17 mouse cellular contexts compared by ENCODE assay signal in the genomic region with DNA sequence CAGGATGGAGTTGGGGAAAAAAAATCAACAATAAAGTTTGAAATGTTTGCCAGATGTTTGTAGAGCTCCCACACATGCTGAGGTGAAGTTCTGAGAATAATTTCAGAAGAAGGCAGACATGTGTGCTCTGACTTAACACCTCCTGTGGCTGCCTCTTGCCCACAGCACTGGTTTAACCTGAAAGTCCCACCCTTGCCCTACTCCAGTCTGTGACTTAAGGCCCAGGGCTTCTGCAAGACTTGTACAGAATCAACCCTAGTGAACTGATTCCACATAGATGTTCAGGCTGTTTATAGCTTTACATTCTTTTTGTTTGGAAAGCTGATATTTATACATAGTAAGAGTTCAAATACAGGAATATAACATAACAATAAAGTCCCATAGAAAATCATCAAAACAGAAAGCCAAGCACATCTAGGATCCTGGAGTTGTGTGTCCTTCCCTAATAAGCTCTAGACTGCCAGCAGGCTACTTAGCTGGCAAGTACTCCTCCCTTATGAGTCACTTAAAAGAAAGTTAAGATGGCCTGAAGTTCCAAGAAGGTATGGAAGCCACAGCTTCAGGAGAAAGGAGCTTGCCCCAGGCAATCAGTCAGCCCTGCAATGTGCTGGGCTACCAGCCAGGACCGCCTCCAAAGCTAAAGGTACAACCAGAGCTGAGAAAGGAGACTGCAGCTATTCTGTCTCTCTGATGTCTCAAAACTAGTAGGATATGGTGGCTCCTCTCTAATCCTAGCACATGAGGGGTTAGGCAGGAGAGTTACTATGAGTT. TPM values are rescaled to one million over a fixed set of nuclear protein-coding genes. Genes with fewer than 3 reads are reported as not detected.
DNase-seq lines count a peak whose midpoint lies in the region; TF ChIP-seq lines count a peak whose summit lies in the region.
"Had no signal": no experiment of that assay in that cellular context is flagged by ENCODE, and none has a peak within 500 bp of the region (broad histone marks: within the 10 kb centered on the region; RNA-seq: fewer than 3 reads in every experiment).

No protein-coding gene starts in this region.

- no peak overlapping the region for H3K4me3 ChIP-seq in gastrocnemius, adult 2 months
- H3K4me3 ChIP-seq: forebrain, embryonic 15.5 days; intestine, embryonic 15.5 days; liver, embryonic 12.5 days; midbrain, embryonic 15.5 days had no signal

- peak; percentile 28 for DNase-seq in gastrocnemius, adult 2 months
- no peak for DNase-seq in gastrocnemius, postnatal 36 days
- DNase-seq in ovary, postnatal 36 days (ENCODE audit: low spot score) = peak; percentile 13
- DNase-seq in ovary, postnatal 14 days (ENCODE audit: low spot score) = no peak
- DNase-seq in brain, adult 2 months (ENCODE audit: low read depth, low spot score) = peak; percentile 23
- DNase-seq in kidney, postnatal 36 days = peak; percentile 60 to 81
- DNase-seq in heart, adult 11 months = no peak
- no peak for DNase-seq in frontal cortex, postnatal 36 days (ENCODE audit: low spot score in 2 of 2)
- DNase-seq: adrenal gland, adult 8-10 months; cerebellum, postnatal 14 days; thymus, adult 2 months had no signal

- TF ChIP-seq CTCF in gastrocnemius, adult 2 months (IDR thresholded peaks at IDR 0.05) = no peak

- no peak overlapping the region for H3K27ac ChIP-seq in gastrocnemius, adult 2 months
- H3K27ac ChIP-seq: forebrain, embryonic 15.5 days; hindbrain, embryonic 14.5 days; intestine, embryonic 15.5 days; liver, embryonic 12.5 days; midbrain, embryonic 15.5 days had no signal

- intact Hi-C loops in gastrocnemius, adult 2 months (cut with DNase I) = no loop called here
- intact Hi-C loops in gastrocnemius, postnatal 36 days (cut with DNase I) = no loop called here

RNA-seq across cellular contexts. Expression of a gene that starts 24.4 kb away (rescaled TPM):
- 10 to 100 TPM in 1 of 2 experiments, 1 to 10 TPM in 1; 9.6 to 14.9 TPM for total RNA-seq in gastrocnemius, adult 2 months (2021)
- total RNA-seq in gastrocnemius, postnatal 36 days (2021) = 10 to 100 TPM in 1 of 2 experiments, 1 to 10 TPM in 1; 9.6 to 10.8 TPM

RNA-seq across cellular contexts. Expression of a gene that starts 24.6 kb away (rescaled TPM):
- total RNA-seq in gastrocnemius, adult 2 months (2021) = 1 to 10 TPM; 4.9 to 5.3 TPM
- total RNA-seq in gastrocnemius, postnatal 36 days (2021) = 1 to 10 TPM; 3.9 to 7.0 TPM
- total RNA-seq: megakaryocyte, adult 5-6 weeks had no signal

Comparison
In these comparisons a context has a peak if more than half of its experiments do, and no peak if none do; other contexts are left out.
1. DNase-seq: peak in gastrocnemius, adult 2 months (single experiment), ovary, postnatal 36 days (single experiment), brain, adult 2 months (single experiment) and kidney, postnatal 36 days (2 of 2); none in gastrocnemius, postnatal 36 days (0 of 2), ovary, postnatal 14 days (single experiment), heart, adult 11 months (single experiment) and frontal cortex, postnatal 36 days (0 of 2).